Mouse (Mus musculus): ENCODE results near the gene Tmem26. TPM values are rescaled to one million over a fixed set of nuclear protein-coding genes. Genes with fewer than 3 reads are reported as not detected.

The Tmem26 gene
- polyA plus RNA-seq, 1 experiment, result not detected

- Histone ChIP-seq H3K4me3 (ENCODE audit: insufficient read depth, low read depth, low read length) (no peak overlapping the region), H3K4me1 (ENCODE audit: control insufficient read depth, insufficient read depth, low read length) (no peaks in the 10 kb centered on the region), H3K27ac (ENCODE audit: insufficient read depth, low read depth, low read length) (no peak overlapping the region)
- 91% methylated on average over 4 of the region's 4 CpGs for WGBS
- TF ChIP-seq POLR2A (IDR thresholded peaks at IDR 0.05; ENCODE audit: insufficient read depth, low read depth, low read length), result no peak
- TF ChIP-seq CTCF (IDR thresholded peaks at IDR 0.05; ENCODE audit: insufficient read depth, low read depth, low read length), result no peak
Measured at GRCm38 (mm10) chr10:68824519-68824918, 101.1 kb downstream of the Tmem26 start.

Other genes with a start within 250 kb of the Tmem26 start
- not detected in 2 replicates for gene Cabcoco1, start 181.8 kb upstream of the Tmem26 start, polyA plus RNA-seq (2012; ENCODE audit: insufficient read depth, insufficient read length, low replicate concordance, missing spikeins)